Mouse (Mus musculus): ENCODE data around the gene Olfr902. TPM values are rescaled to one million over a fixed set of nuclear protein-coding genes. Genes with fewer than 3 reads are reported as not detected.

Gene Olfr902
- not detected in 2 replicates for polyA plus RNA-seq (2012; rRNA removed; ENCODE audit: low replicate concordance)

DNA sequence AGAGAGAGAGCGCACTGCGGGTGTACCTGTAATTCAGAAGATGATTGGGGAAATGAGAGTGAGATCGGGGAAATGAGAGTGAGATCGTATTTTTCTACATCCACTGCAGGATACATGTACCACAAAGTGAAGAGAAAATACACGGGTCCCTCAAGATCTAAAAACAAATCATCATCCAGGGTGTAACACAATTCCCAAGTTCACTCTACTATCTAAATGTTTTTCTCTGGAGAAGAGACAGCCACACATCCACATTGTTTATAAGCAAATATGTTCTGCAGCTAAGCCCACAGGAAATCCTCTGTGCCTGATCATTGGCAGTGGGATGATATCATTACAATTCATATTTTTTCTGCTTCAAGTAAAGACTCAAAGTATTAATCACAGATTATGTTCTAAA lies at the start of gene Olfr902:
Gene Olfr902, plus strand, starts transcription at position 301 of the 400 bp plus-strand sequence.

DNA sequence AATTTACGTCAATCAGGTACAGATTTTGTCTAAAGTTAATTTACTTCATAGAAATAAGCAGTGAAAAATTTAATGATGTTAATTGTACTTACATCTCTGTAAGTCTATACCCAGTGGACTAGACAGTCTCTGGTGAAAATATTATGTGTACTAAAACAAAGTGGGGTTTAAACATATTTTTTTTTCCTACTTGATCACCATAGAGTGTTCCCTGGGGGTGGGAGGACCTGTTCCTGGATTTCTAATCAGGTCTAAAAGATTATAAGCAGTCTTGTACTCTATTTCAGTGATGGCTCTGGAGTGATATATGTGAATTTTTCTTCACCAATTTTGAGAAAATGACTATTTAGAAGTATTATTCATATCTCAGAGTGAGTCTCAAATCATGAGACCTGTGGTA lies 46.1 kb upstream of the Olfr902 start, which contains the start of gene Olfr147:
Gene Olfr147, plus strand, starts transcription at position 301 of the 400 bp plus-strand sequence.

DNA sequence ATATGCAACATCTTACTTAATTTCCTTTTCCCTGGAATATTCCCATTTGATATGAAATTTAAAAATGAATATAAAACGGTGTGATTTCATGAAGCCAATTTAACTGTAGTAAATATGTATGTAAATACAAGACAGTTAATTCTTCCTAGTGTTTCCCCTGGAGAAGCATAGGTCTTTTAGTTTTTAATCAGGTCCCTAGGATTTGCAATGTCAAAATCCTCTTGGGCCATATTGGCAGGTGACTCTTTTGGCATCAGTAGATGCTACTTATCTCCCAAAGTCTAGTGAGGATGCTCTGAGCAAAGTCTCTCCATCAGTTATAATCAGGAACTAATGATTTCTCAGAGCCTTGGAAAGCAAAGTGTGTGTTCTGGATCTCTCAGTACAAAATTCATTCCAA lies 18.3 kb upstream of the Olfr902 start, which contains the start of gene Olfr901:
Gene Olfr901, plus strand, starts transcription at position 301 of the 400 bp plus-strand sequence.

GRCm38 (mm10) chr9:38462844-38463243 lies 15.4 kb downstream of the Olfr902 start, which contains the start of gene Olfr904:
Olfr904 (plus strand) TSS chr9:38463144.

GRCm38 (mm10) chr9:38470807-38471206 lies 23.4 kb downstream of the Olfr902 start, which contains the start of gene Olfr905:
Olfr905 (plus strand) TSS chr9:38471107.

GRCm38 (mm10) chr9:38486785-38487184 lies 39.3 kb downstream of the Olfr902 start, which contains the start of gene Olfr906:
Olfr906 (plus strand) TSS chr9:38487085.

DNA sequence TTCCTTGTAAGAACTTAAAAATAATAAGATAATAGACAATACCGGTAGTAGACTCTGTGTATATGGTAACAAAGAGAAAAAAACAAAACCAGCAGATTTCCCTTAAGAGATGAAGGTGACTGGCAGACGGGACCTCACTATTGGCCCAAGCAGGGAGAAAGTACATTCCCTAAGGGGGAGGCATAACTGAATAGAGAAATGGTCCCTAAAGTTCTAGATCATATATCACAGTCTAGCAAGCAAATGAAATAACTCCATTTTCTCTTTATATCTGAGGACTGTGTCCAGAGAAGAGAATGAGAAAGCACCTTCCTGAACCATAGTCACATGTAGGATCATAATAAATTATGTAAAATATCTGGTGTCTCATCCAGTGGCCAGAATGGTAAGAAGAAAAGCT lies 48.0 kb downstream of the Olfr902 start, which contains the start of gene Olfr907:
Gene Olfr907, plus strand, starts transcription at position 301 of the 400 bp plus-strand sequence.

Other genes with a start within 250 kb of the Olfr902 start
- gene Olfr893, start 239.3 kb upstream of the Olfr902 start, polyA plus RNA-seq (2012; rRNA removed; ENCODE audit: low replicate concordance) = not detected in 2 replicates
- gene Olfr894, start 229.6 kb upstream of the Olfr902 start, polyA plus RNA-seq (2012; rRNA removed; ENCODE audit: low replicate concordance) = not detected in 2 replicates
- gene Olfr143, start 194.9 kb upstream of the Olfr902 start, polyA plus RNA-seq (2012; rRNA removed; ENCODE audit: low replicate concordance) = not detected in 2 replicates
- not detected in 2 replicates for gene Olfr895, start 179.8 kb upstream of the Olfr902 start, polyA plus RNA-seq (2012; rRNA removed; ENCODE audit: low replicate concordance)
- gene Olfr896-ps1, start 156.5 kb upstream of the Olfr902 start, polyA plus RNA-seq (2012; rRNA removed; ENCODE audit: low replicate concordance) = not detected in 2 replicates
- gene Olfr25, start 118.6 kb upstream of the Olfr902 start, polyA plus RNA-seq (2012; rRNA removed; ENCODE audit: low replicate concordance) = not detected in 2 replicates
- not detected in 2 replicates for gene Olfr898, start 99.2 kb upstream of the Olfr902 start, polyA plus RNA-seq (2012; rRNA removed; ENCODE audit: low replicate concordance)
- gene Olfr250, start 80.8 kb upstream of the Olfr902 start, polyA plus RNA-seq (2012; rRNA removed; ENCODE audit: low replicate concordance) = not detected in 2 replicates
- gene Olfr251, start 70.6 kb upstream of the Olfr902 start, polyA plus RNA-seq (2012; rRNA removed; ENCODE audit: low replicate concordance) = not detected in 2 replicates
- not detected in 2 replicates for gene Olfr147, start 46.0 kb upstream of the Olfr902 start, polyA plus RNA-seq (2012; rRNA removed; ENCODE audit: low replicate concordance)
- not detected in 2 replicates for gene Olfr901, start 18.2 kb upstream of the Olfr902 start, polyA plus RNA-seq (2012; rRNA removed; ENCODE audit: low replicate concordance)
- not detected in 2 replicates for gene Olfr904, start 15.5 kb downstream of the Olfr902 start, polyA plus RNA-seq (2012; rRNA removed; ENCODE audit: low replicate concordance)
- not detected in 2 replicates for gene Olfr905, start 23.5 kb downstream of the Olfr902 start, polyA plus RNA-seq (2012; rRNA removed; ENCODE audit: low replicate concordance)
- gene Olfr906, start 39.4 kb downstream of the Olfr902 start, polyA plus RNA-seq (2012; rRNA removed; ENCODE audit: low replicate concordance) = not detected in 2 replicates
- not detected in 2 replicates for gene Olfr907, start 48.1 kb downstream of the Olfr902 start, polyA plus RNA-seq (2012; rRNA removed; ENCODE audit: low replicate concordance)
- gene Olfr911-ps1, start 73.9 kb downstream of the Olfr902 start, polyA plus RNA-seq (2012; rRNA removed; ENCODE audit: low replicate concordance) = not detected in 2 replicates
- gene Olfr910, start 90.2 kb downstream of the Olfr902 start, polyA plus RNA-seq (2012; rRNA removed; ENCODE audit: low replicate concordance) = not detected in 2 replicates
- not detected in 2 replicates for gene Olfr912, start 132.5 kb downstream of the Olfr902 start, polyA plus RNA-seq (2012; rRNA removed; ENCODE audit: low replicate concordance)
- gene Olfr913, start 145.1 kb downstream of the Olfr902 start, polyA plus RNA-seq (2012; rRNA removed; ENCODE audit: low replicate concordance) = not detected in 2 replicates
- gene Olfr914, start 157.4 kb downstream of the Olfr902 start, polyA plus RNA-seq (2012; rRNA removed; ENCODE audit: low replicate concordance) = not detected in 2 replicates
- gene Olfr916, start 212.2 kb downstream of the Olfr902 start, polyA plus RNA-seq (2012; rRNA removed; ENCODE audit: low replicate concordance) = not detected in 2 replicates
- gene Olfr917, start 218.2 kb downstream of the Olfr902 start, polyA plus RNA-seq (2012; rRNA removed; ENCODE audit: low replicate concordance) = not detected in 2 replicates
- not detected in 2 replicates for gene Olfr918, start 226.9 kb downstream of the Olfr902 start, polyA plus RNA-seq (2012; rRNA removed; ENCODE audit: low replicate concordance)

All from subcutaneous adipose tissue, adult 2 months (tissue).